Mouse (Mus musculus): ENCODE measurements around the gene Gclc. TPM values are rescaled to one million over a fixed set of nuclear protein-coding genes. Genes with fewer than 3 reads are reported as not detected.
"Not testable (repeated sequence)": the region's sequence is repeated elsewhere in the genome, so short reads cannot be mapped to it uniquely, and the experiment has no call there.

The Gclc gene
- polyA plus RNA-seq, 1 experiment from 2014 or later, result 16.8 TPM

- no peak overlapping the region for H3K4me2 ChIP-seq
- no peak overlapping the region for H3K27ac ChIP-seq (replicated peaks)
- no peaks in the 10 kb centered on the region for H3K36me3 ChIP-seq
- no peaks in the 10 kb centered on the region for H3K9me3 ChIP-seq
- H3K4me3 ChIP-seq, result no peak overlapping the region
- H3K4me1 ChIP-seq (replicated peaks), result no peaks in the 10 kb centered on the region
- H3K27me3 ChIP-seq, result no peaks in the 10 kb centered on the region
- WGBS, result 94% methylated on average over 1 of the region's 1 CpGs
- no peak overlapping the region for H3K9ac ChIP-seq
- ATAC-seq (ENCODE audit: low read depth), result no peak
These were observed 32.0 kb upstream of the Gclc start for GRCm38 (mm10) chr9:77722381-77722780.

GRCm38 (mm10) chr9:77724216-77724615 lies 30.1 kb upstream of the Gclc start:
- H3K4me2 ChIP-seq, result no peak overlapping the region
- no peak overlapping the region for H3K27ac ChIP-seq (replicated peaks)
- H3K9me3 ChIP-seq, result no peaks in the 10 kb centered on the region
- H3K27me3 ChIP-seq, result no peaks in the 10 kb centered on the region
- H3K4me3 ChIP-seq, result no peak overlapping the region
- H3K4me1 ChIP-seq (replicated peaks), result no peaks in the 10 kb centered on the region
- WGBS, result 85% methylated on average over 6 of the region's 6 CpGs
- no peak for ATAC-seq (ENCODE audit: low read depth)
- H3K36me3 ChIP-seq, result no peaks in the 10 kb centered on the region
- no peak overlapping the region for H3K9ac ChIP-seq

GRCm38 (mm10) chr9:77725448-77725847 lies 28.9 kb upstream of the Gclc start:
- Histone ChIP-seq H3K27ac (replicated peaks) (no peak overlapping the region), H3K9ac (no peak overlapping the region), H3K4me3 (no peak overlapping the region), H3K9me3 (no peaks in the 10 kb centered on the region), H3K4me1 (replicated peaks) (no peaks in the 10 kb centered on the region), H3K36me3 (no peaks in the 10 kb centered on the region), H3K27me3 (no peaks in the 10 kb centered on the region), H3K4me2 (no peak overlapping the region)
- no peak for ATAC-seq (ENCODE audit: low read depth)
- 90% methylated on average over 8 of the region's 8 CpGs for WGBS

- Histone ChIP-seq H3K36me3 (no peaks in the 10 kb centered on the region), H3K4me1 (replicated peaks) (no peaks in the 10 kb centered on the region), H3K9ac (no peak overlapping the region), H3K9me3 (no peaks in the 10 kb centered on the region), H3K27ac (replicated peaks) (no peak overlapping the region), H3K27me3 (no peaks in the 10 kb centered on the region), H3K4me3 (no peak overlapping the region), H3K4me2 (no peak overlapping the region)
- no peak for ATAC-seq (ENCODE audit: low read depth)
- WGBS, result 80% methylated on average over 6 of the region's 6 CpGs
These were observed 28.2 kb upstream of the Gclc start for GRCm38 (mm10) chr9:77726018-77726684.

DNA sequence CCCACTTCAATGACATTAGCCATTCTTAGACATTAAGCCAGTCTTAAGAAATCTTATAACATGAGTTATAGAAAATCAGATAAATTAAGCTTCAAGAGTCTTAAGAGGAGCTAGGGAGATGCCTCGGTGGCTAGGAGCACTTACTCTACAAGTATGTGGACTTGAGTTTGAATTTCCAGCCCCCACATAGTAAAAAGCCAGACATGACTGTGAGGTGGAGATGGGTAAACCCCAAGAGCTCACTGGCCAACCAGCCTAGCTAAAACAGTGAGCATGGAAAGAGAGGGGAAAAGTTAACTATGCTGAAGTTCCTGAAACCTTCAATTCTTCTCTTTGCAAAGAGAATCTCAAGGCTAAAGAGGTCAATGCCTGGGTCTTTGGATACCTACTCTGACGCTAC lies 27.3 kb upstream of the Gclc start:
- 91% methylated on average over 2 of the region's 2 CpGs for WGBS
- H3K9me3 ChIP-seq, result no peaks in the 10 kb centered on the region
- no peak for ATAC-seq (ENCODE audit: low read depth)
- H3K27ac ChIP-seq (replicated peaks), result no peak overlapping the region
- H3K27me3 ChIP-seq, result no peaks in the 10 kb centered on the region
- no peak overlapping the region for H3K4me3 ChIP-seq
- H3K4me2 ChIP-seq, result no peak overlapping the region
- no peak overlapping the region for H3K9ac ChIP-seq
- no peaks in the 10 kb centered on the region for H3K36me3 ChIP-seq
- H3K4me1 ChIP-seq (replicated peaks), result no peaks in the 10 kb centered on the region

GRCm38 (mm10) chr9:77732067-77732466 lies 22.3 kb upstream of the Gclc start:
- Histone ChIP-seq H3K9ac (no peak overlapping the region), H3K4me1 (replicated peaks) (no peaks in the 10 kb centered on the region), H3K4me3 (no peak overlapping the region), H3K4me2 (no peak overlapping the region), H3K27me3 (no peaks in the 10 kb centered on the region), H3K27ac (replicated peaks) (no peak overlapping the region), H3K9me3 (no peaks in the 10 kb centered on the region), H3K36me3 (no peaks in the 10 kb centered on the region)
- WGBS, result 72% methylated on average over 3 of the region's 3 CpGs
- ATAC-seq (ENCODE audit: low read depth), result no peak

- Histone ChIP-seq H3K4me1 (replicated peaks) (no peaks in the 10 kb centered on the region), H3K4me2 (no peak overlapping the region), H3K9ac (no peak overlapping the region), H3K9me3 (no peaks in the 10 kb centered on the region), H3K27ac (replicated peaks) (no peak overlapping the region), H3K4me3 (no peak overlapping the region), H3K36me3 (no peaks in the 10 kb centered on the region), H3K27me3 (no peaks in the 10 kb centered on the region)
- ATAC-seq (ENCODE audit: low read depth), result no peak
- WGBS, result 90% methylated on average over 6 of the region's 6 CpGs
These were observed 16.9 kb upstream of the Gclc start for GRCm38 (mm10) chr9:77737298-77738041.

DNA sequence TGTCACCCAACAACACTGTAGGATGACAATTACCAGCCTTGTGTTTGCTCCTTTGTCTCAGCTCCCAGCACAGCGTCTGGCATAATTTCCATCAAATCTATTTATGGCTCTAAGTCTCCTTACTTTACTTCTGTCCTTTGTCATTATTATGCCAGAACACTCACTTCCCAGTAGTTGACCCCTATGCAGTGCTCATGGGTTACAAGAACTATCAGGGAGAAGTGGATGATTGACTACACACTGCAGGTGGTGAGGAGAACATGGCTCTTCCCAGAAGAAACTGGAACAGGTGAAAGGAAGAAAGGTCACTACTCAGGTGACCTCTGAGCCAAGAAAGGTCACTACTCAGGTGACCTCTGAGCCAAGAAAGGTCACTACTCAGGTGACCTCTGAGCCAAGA lies 12.9 kb upstream of the Gclc start:
- no peaks in the 10 kb centered on the region for H3K9me3 ChIP-seq
- no peaks in the 10 kb centered on the region for H3K4me1 ChIP-seq (replicated peaks)
- no peak for ATAC-seq (ENCODE audit: low read depth)
- no peaks in the 10 kb centered on the region for H3K27me3 ChIP-seq
- no peak overlapping the region for H3K4me3 ChIP-seq
- no peak overlapping the region for H3K27ac ChIP-seq (replicated peaks)
- H3K9ac ChIP-seq, result no peak overlapping the region
- WGBS, result 43% methylated on average over 1 of the region's 1 CpGs
- no peak overlapping the region for H3K4me2 ChIP-seq
- H3K36me3 ChIP-seq, result no peaks in the 10 kb centered on the region

DNA sequence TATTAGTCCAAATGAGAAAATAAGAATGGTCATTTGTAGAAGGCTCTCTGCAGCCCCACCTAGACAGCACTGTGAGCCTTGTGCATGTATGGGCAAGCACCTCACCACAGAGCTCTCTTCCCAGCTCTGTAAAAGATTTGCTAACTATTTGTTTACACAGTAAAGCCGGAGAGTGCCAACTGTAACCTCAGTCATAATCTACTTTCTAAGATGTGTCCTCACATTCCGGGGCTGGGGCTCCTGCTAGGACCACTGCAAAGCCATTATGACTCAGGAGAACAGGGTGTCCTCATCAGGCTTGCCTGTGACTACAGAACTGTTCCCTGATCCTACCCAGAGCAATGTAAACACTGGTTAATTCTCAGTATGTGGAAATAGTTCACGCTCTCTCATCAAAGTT lies 9.5 kb upstream of the Gclc start:
- H3K27me3 ChIP-seq, result no peaks in the 10 kb centered on the region
- H3K4me2 ChIP-seq, result no peak overlapping the region
- no peaks in the 10 kb centered on the region for H3K36me3 ChIP-seq
- no peak overlapping the region for H3K4me3 ChIP-seq
- H3K9me3 ChIP-seq, result no peaks in the 10 kb centered on the region
- ATAC-seq (ENCODE audit: low read depth), result no peak
- H3K27ac ChIP-seq (replicated peaks), result no peak overlapping the region
- H3K4me1 ChIP-seq (replicated peaks), result no peaks in the 10 kb centered on the region; the same call in 1 of the 2 replicates
- H3K9ac ChIP-seq, result no peak overlapping the region
- 76% methylated on average over 3 of the region's 3 CpGs for WGBS

DNA sequence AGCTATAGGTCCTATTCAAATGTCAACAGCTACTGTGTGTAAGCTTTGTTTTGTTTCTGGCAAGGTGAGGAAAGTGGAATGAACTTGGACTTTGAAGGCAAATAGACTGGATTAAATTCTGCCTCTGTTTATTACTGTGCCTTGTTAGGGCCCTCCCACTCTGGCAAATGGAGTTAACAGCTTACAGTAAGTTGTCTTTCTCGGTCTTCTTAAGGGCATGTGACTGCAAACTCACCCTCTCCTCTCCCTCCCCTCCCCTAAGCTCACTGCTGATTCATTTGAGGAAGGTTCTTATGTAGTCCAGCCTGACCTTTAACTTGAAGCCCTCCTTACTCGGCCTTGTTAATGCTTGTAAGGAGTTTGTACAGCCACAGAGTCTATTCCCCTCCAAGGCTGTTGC lies 8.0 kb upstream of the Gclc start:
- no peak overlapping the region for H3K4me3 ChIP-seq
- H3K27me3 ChIP-seq, result no peaks in the 10 kb centered on the region
- H3K9me3 ChIP-seq, result no peaks in the 10 kb centered on the region
- peaks cover 3% of the 10 kb centered on the region for H3K4me1 ChIP-seq (replicated peaks)
- no peak overlapping the region for H3K9ac ChIP-seq
- H3K36me3 ChIP-seq, result no peaks in the 10 kb centered on the region
- no peak overlapping the region for H3K27ac ChIP-seq (replicated peaks)
- no peak overlapping the region for H3K4me2 ChIP-seq
- ATAC-seq (ENCODE audit: low read depth), result no peak
- WGBS, result 53% methylated on average over 2 of the region's 2 CpGs

GRCm38 (mm10) chr9:77748292-77748691 lies 6.0 kb upstream of the Gclc start:
- H3K9me3 ChIP-seq; H3K4me2 ChIP-seq; H3K4me1 ChIP-seq (replicated peaks); H3K9ac ChIP-seq; H3K4me3 ChIP-seq; ATAC-seq (ENCODE audit: low read depth); H3K27me3 ChIP-seq; H3K27ac ChIP-seq (replicated peaks); H3K36me3 ChIP-seq: not testable (repeated sequence)
- WGBS, result 95% methylated on average over 1 of the region's 1 CpGs

DNA sequence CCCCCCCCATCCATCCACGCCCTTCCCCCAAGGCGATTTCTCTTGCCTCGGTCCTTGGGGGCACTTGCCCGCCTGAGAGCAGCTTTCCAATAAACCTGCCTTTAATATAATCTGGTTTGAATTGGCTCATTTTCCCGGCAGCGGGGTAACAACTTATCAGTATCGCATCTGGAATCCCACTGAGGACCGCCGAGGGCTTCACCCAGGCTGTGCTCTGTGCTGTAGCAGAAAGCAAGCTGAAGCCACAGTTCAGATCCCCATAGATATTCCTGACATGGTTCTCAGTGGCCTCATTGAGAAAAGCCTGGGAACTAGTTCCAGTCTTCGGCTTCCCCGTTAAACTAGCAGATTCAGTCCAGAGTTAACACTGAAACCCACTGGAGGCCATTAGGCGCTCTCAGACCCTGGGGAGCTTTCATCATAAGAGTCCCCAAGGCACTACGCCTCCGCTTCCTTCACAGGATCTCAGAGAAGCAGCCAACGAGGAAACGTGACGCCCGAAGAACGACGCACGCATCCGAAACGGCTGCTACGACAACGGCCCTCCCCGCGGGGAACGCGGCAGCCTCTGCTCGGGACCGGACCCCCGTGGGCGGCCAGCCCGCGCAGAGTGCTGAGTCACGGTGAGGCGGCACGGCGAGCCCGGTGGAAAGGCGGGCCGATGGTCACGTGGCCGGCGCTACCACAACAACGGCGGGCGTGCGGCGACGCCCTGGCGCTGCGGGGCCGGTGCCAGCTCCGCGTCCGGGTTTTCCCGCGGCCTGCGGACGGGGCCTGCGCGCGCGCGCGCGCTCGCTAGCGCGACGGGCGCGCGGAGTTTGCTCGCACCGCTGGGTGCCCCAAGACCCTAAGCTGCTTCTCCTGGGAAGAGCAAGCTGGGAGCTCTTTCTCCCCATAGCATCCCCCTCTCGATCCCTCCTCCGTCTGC lies 3.9 kb upstream of the Gclc start:
- peak overlapping the region; percentile 78 for H3K9ac ChIP-seq
- under 1% methylated on average over 79 of the region's 79 CpGs for WGBS
- peak overlapping the region; percentile 91 for H3K27ac ChIP-seq (replicated peaks)
- peak; percentile 90 for ATAC-seq (ENCODE audit: low read depth)
- no peaks in the 10 kb centered on the region for H3K27me3 ChIP-seq
- H3K4me2 ChIP-seq, result peak overlapping the region; percentile 76
- peak overlapping the region; percentile 64 for H3K4me3 ChIP-seq
- no peaks in the 10 kb centered on the region for H3K36me3 ChIP-seq
- peaks cover 10% of the 10 kb centered on the region for H3K4me1 ChIP-seq (replicated peaks)
- H3K9me3 ChIP-seq, result no peaks in the 10 kb centered on the region

All from neural tube, embryonic 13.5 days (tissue).